Mouse (Mus musculus) kidney, postnatal 4 days (tissue): Measurements from ENCODE around the gene 4933428G20Rik.

Experiments
- DNase-seq, 2 experiments: peaks; one replicate each; pipeline ENCODE4 v3.0.0; 2021; ENCODE audit warnings: mixed read lengths in 2 of 2

Gene 4933428G20Rik

DNA sequence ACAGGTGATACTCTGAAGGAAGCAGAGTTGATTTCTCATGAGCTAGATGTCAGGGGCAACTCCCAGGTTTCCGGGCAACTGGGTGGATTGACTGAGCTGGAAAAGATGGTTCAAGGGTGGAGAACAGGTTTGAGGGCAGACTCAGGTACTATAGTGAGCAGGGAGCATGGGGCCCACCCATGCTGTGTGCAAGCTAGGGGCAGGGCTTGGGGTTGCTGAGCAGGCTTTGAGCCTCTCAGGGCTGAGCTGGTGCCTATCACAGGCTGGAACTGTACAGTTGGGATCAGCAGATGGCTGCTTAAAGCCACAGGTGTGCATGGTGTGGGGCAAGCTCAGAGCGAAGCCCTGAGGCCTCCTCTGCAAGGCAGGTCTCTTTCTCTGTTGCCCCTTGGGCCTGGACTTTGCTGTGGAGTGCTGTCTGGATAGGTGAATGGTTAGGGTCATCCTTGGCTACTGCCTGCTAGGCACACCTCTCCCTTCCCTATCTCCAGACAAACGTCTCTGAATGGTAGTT, 38.8 kb downstream of the 4933428G20Rik start:
- no peak for DNase-seq

DNA sequence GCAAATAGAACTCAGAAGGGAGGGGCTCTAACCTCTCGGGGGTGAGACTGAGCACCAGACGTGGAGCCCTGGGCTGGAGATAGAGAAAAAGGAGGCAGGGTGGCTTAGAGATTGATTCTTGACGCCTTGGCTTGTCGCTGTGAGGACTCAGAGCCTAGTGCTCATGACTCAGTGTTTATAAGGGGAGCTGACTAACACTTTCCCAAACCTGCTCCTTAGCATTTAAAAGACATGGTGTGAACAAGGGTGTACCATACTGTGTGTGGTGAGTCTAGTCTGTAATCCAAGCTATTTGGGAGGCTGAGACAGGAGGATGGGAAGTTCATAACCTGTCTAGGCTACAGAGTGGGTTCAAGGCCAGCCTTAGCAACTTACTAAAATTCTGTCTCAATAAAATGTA, 43.0 kb downstream of the 4933428G20Rik start:
- no peak for DNase-seq

DNA sequence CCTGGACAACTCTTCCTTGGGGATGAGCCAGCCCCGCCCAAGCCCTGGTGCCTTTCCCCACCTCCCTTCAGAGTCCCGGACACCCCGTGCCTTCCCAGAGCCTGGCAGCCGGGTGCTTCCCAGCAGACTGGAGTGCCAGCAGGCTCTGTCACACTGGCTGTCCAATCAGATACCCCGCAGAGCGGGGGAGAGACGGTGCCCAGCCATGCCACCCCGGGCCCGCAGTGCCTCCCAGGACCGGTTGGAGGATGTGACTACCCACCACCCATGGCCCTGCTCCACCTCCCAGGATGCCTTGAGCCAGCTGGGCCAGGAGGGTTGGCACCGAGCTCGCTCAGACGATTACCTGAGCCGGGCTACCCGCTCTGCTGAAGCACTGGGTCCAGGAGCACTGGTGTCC, 48.5 kb downstream of the 4933428G20Rik start:
- DNase-seq: no peak

DNA sequence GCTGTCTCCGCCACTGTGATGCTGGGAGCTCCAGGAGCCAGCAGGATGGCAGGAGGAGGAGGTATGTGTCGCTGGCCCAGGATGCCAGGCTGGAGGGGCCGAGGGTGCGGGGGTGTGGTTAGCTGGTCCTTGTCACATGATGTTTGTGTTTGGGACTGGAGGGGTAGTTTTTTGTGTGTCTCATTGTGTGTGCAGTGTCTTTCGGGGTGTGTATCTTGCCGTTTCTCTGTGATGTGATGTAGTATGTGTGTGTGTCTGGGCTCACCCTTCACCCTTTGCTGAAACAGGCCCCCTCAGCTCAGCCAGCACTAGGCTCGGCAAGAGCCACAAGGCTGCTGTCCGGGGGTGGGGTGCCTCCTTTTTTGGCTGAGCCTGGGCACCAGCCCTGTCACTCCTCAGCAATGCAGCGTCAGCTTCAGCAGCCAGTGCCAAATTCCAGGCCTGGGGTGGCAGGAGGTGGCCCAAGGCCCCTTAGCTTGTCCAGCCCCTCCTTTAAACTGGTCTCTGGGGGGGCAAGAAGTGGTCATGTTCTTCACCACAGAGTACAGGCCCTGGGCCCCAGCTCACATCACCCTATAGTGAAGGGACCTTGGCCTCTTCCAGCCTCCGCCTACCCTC, 49.7 kb downstream of the 4933428G20Rik start:
- peak in 1 of 2 experiments; percentile 58 for DNase-seq

DNA sequence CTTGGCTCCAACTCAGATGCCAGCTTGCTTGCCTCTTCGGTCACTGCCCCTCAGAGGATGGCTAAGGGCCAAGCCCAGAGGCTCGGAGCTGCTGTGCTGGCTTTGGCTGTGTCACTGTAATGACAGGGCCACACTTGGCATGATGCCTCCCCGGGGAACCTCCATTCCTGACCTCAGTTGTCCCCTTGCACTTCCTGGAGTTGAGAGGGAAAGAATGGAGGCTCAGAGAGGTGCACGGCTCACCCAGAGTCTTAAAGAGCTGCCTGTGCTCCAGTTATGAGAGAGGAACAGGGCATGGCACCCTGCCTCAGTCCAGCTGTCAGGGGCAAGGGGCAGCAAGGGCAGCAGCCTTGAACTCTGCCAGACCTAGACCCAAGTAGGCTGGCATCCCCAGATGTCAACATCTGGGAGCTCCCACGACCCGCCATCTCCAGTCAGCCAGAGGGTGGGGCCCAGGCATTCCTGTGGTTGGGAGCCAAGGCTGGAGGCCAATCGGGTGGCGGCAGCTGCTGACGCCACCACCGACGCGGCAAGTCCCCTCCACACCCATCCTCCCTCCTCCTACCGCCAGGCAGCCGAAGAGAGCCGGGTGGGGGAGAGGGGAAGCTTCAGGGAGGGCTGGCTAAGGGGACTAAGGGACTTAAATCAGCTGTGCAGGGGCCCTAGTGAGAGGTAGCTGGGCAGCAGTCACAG, 50.4 kb downstream of the 4933428G20Rik start:
- DNase-seq: peak; percentile 85 to 91

DNA sequence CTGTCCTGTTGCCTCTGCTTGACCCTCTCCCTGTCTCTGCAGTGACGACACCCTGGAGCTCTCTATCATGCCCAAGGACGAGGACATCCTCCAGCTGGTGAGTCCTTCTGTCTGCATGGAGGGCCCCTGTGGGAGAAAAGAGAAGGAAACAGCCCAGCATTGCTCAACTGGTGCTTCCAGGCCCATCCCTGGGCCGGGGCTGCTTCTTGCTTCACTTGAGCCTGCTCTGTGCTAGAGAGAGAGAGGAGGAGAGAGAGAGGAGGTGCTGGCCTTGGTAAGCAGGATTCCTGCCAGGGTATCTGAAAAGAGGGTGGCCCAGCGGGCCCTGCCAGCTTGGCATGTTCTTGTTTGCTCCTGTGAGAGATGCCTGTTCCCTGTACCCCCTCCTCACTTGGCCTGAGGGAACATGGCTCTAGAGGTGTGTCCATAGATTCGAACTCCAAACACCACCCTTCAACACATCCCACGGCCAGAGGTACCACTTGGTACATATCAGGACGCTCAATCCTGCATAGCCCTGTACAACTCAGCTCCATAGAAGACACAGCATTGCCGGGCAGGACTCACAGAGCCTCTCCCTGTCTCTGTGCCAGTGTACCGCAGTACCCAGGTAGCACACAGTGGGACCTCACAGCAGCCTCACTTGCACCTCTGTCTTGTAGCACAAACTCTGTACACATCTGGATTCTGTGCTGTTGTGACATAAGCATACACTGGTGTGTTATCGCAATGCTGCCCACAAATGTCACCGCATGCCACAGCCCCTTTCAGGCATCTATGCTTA, 51.3 kb downstream of the 4933428G20Rik start:
- DNase-seq: no peak

DNA sequence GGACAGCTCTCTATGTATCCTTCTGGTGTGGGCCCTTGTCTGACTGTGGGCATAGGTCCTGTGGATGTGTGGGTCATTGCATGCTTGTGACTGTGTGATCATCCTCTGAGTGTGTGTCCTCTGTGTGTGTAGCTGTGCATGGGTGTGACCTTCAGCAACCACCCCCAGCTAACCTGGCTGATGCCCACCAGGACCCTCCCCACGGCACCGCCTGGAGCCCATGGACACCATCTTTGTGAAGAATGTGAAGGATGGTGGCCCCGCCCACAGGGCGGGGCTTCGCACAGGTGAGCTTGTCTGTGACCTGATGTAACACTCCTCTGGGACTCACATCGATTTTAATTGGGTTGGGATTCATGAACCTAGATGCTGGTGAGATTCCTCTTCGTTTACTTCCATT, 52.2 kb downstream of the 4933428G20Rik start:
- no peak for DNase-seq

DNA sequence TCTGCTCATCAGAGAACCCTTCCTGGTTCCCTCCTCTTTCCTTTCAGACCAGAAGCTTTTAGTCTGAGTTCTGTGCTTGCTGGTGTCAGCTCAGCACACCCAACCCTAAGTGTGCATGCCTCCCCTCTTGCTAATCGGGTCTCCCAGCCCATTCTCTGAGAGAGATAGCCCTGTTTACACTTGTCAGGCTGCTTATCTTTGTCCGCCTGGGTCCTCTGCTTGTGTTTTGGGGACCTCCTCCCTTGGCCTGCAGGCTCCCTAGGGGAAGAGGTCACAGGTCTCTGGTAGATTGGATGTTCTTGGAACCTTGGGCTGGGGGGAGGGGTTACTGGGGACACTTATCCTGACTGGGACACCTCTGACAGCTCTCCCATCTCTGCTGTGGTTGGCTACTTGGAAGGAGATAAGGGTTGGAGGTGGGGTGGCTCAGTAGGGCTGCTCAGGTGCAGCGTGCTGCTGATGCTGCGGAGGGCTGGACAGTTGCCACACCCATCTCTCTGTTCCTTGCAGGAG, 54.1 kb downstream of the 4933428G20Rik start:
- DNase-seq: no peak

DNA sequence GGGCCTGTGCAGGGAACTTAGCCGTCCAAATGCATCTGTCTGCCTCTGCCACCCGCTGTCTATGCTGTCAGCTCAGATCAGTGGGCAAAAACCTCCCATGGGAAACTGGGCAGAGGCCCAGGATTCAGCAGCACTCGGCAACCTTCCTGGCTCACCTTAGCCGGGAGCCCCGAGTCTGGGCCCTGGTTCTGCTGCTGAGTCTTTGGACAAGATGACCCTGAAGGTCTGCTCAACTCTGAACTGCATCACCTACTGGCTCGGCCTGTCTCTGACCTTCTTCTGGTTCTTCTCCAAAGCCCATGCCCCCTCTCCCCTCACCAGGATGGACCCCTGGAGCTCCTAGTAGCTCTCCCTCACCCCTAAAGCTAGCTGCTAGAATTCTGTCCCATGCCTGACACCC, 54.5 kb downstream of the 4933428G20Rik start:
- DNase-seq: no peak

DNA sequence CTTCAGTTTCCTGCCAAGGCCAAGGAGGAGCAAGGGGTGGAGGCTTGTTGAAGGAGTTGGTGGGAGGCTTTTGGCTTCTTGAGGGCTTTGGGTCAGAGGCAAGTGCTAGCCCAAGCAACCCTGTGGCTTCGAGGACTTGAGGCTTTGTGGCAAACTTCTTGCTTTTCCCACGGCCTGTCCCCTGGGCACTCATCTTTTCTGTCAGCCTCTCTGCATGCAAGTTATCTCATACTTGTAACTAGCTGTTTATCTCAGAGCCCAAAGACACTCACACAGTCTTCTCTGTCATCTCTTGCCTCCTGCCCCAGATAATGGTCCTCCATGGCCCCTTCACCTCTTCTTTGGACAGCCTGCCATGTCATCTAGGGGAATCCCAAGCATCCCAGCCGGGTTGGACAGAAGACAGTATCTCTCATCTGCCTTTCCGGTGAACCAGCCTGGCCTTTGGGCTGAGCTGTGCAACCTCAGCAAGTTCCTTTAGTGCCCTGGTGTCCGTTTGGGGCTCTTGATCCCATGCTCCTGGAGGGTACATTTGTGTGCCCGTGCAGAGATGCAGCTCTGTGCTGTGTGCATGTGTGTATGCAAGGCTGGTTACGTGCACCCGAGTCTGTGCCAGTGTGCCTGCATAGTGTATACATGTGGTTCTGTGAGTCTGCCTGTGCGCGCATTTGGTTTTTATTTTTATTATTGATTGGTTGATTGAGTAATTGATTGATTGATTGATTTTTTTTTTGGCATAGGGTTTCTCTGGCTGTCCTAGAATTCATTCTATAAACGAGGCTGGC, 57.1 kb downstream of the 4933428G20Rik start:
- no peak for DNase-seq

DNA sequence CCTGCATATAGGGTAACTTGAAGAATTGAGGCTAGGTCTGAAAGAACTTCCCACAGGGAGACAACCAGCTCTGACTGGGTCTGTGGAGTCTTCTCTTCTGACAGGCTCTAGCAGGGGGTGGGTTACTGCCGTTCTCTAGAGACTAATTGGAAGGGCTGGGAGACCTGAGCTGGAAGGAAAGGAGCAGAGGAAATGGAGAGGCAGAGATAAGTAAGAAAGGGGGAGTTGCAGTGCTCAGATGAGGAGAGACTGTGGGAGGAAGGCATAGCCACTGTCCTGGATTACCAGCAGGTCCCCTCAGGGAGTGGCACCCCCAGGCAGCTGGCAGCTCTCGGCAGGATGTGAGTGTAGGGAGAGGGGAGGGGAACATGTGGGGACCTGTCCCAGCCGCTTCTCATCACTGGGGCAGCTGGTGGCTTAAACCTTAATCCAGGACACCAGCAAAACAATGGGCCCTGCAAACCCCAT, 58.4 kb downstream of the 4933428G20Rik start:
- DNase-seq: peak; percentile 60 to 70

DNA sequence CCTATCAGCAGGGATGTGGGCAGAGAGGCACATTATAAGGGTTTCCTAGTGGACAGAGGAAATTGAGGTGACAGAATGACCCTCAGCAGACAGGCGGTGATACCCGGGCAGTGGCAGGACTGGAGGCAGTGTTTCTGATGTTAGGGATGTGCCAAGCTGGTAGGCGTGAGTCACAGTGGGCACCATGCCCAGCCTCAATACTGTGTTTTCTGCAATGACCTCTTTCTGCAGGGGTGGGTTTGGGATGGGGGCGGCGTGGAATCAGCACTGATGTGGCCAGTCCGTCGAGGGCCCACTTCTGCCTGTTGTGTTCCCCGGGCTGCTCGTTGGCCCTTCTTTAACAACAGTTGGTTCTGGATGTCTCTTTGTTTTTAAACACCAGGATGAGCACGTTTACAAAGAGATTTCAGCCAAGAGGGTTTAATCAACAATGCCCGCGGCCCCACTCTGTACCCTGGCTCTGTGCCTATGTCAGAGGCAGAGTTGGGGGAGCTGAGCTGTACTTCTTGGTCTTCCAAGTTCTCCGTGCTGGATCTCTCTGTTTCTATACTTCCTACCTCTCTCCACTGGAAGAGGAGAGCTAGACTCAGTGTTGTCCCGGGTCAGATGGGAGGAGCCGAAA, 59.0 kb downstream of the 4933428G20Rik start:
- peak; percentile 40 to 61 for DNase-seq
